Mouse (Mus musculus): ENCODE measurements around the gene Pla2g2c.

DNA sequence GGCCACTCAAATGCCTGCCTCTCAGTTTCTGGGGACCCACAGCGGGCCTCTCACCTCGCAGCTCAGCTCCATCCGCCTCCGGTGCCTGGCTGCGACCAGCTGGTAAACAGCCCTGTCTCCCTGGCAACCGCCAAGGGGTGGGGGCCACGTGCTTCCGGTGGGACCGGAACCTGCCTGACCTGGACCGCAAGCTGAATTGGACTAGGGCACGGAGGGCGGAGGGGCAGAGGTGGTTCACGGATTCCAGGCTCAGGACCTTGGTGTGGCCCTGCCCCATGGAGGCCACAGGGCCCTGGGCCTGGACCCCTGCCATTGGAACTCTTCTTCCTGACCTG lies 502 bp downstream of the Pla2g2c start:
- no peak for TF ChIP-seq CTCF (IDR thresholded peaks at IDR 0.05; ENCODE audit: low read depth)
- TF ChIP-seq EP300 (IDR thresholded peaks at IDR 0.05; ENCODE audit: low read depth): no peak
